Mouse (Mus musculus) kidney, postnatal 14 days (tissue): ENCODE results near the gene Olfr958.

Source experiments
- DNase-seq: peaks from one replicate; pipeline ENCODE4 v3.0.0; 2022; ENCODE audit warnings: mixed read lengths

The Olfr958 gene

GRCm38 (mm10) chr9:39553946-39554345 is at the start of gene Olfr958:
TSS of gene Olfr958 (minus strand) at chr9:39554054.
- no peak for DNase-seq

- no peak for DNase-seq
These were observed 49.5 kb upstream of the Olfr958 start for GRCm38 (mm10) chr9:39603333-39603845.

GRCm38 (mm10) chr9:39602536-39603332 is 48.9 kb upstream of the Olfr958 start:
- DNase-seq, result no peak

- DNase-seq, result no peak
These were observed 23.2 kb upstream of the Olfr958 start for GRCm38 (mm10) chr9:39577050-39577449.

GRCm38 (mm10) chr9:39575469-39575868 is 21.6 kb upstream of the Olfr958 start, which contains the start of gene Olfr959:
TSS of gene Olfr959 (minus strand) at chr9:39575569.
- no peak for DNase-seq

GRCm38 (mm10) chr9:39558349-39558647 is 4.4 kb upstream of the Olfr958 start:
- DNase-seq, result no peak

GRCm38 (mm10) chr9:39557529-39558348 is 3.9 kb upstream of the Olfr958 start:
- no peak for DNase-seq

- no peak for DNase-seq
These were observed 3.0 kb downstream of the Olfr958 start for GRCm38 (mm10) chr9:39550806-39551205.

GRCm38 (mm10) chr9:39523616-39524285 is 30.1 kb downstream of the Olfr958 start:
- no peak for DNase-seq

GRCm38 (mm10) chr9:39518595-39518994 is 35.3 kb downstream of the Olfr958 start:
- DNase-seq, result no peak

- DNase-seq, result no peak
These were observed 38.3 kb downstream of the Olfr958 start, which contains the start of gene Olfr957 for GRCm38 (mm10) chr9:39515531-39515930. TSS of gene Olfr957 (minus strand) at chr9:39515809.

- DNase-seq, result no peak
These were observed 44.4 kb downstream of the Olfr958 start for GRCm38 (mm10) chr9:39509412-39509811.

GRCm38 (mm10) chr9:39508998-39509397 is 44.9 kb downstream of the Olfr958 start:
- peak; percentile 46 for DNase-seq
